Mouse (Mus musculus) kidney, embryonic 16.5 days (tissue): ENCODE results near the gene Zfp446. TPM values are rescaled to one million over a fixed set of nuclear protein-coding genes. Genes with fewer than 3 reads are reported as not detected.

Experiments
- ATAC-seq: fragments of 200-750 bp; cut with Nextera tagmentation; 2 replicates; pipeline ENCODE4 v1.8.0; 2017; ENCODE audit warnings: moderate TSS enrichment; ENCODE audit not compliant: low FRiP score, low TSS enrichment
- H3K27ac ChIP-seq: fragments of 300-500 bp; sonication (generic); 2 replicates; pipeline ENCODE4 v1.5.1; 2014; ENCODE audit warnings: low read length
- H3K27me3 ChIP-seq: fragments of 300-500 bp; sonication (generic); 2 replicates; pipeline ENCODE4 v1.6.1; 2014; ENCODE audit warnings: low read length, control low read depth, mixed read lengths; ENCODE audit not compliant: insufficient read depth
- H3K36me3 ChIP-seq: fragments of 300-500 bp; sonication (generic); 2 replicates; pipeline ENCODE4 v1.6.1; 2014; ENCODE audit warnings: low read length, control low read depth, mixed read lengths; ENCODE audit not compliant: insufficient read depth
- H3K4me1 ChIP-seq: fragments of 300-500 bp; sonication (generic); 2 replicates; pipeline ENCODE4 v1.6.1; 2014; ENCODE audit warnings: low read length, control low read depth, mixed read lengths; ENCODE audit not compliant: insufficient read depth
- H3K4me2 ChIP-seq: fragments of 300-500 bp; sonication (generic); replicated peaks from 2 replicates; pipeline ENCODE4 v1.6.1; 2014; ENCODE audit warnings: low read depth, low read length
- H3K4me3 ChIP-seq: fragments of 300-500 bp; sonication (generic); 2 replicates; pipeline ENCODE4 v1.5.1; 2014; ENCODE audit warnings: mild to moderate bottlenecking, low read length
- H3K9ac ChIP-seq: fragments of 300-500 bp; sonication (generic); replicated peaks from 2 replicates; pipeline ENCODE4 v1.6.1; 2014; ENCODE audit warnings: low read length
- H3K9me3 ChIP-seq: fragments of 300-500 bp; sonication (generic); 2 replicates; pipeline ENCODE4 v1.6.1; 2016; ENCODE audit warnings: low read length, control low read depth
- WGBS: fragments of 180-500 bp; shearing (Covaris S2); extraction: QIAGEN DNeasy Blood & Tissue Kit; methylation state at CpG from one replicate; pipeline ENCODE4 v1.1.7; 2014; 5-methylcytosine and 5-hydroxymethylcytosine counted together
- polyA plus RNA-seq: library from polyadenylated mRNA; unstranded; fragments of >200 nt; fragmentation: Nextera tagmentation; extraction: Ambion mirVana; gene quantifications from 2 replicates; pipeline ENCODE4 v1.2.1, GENCODE M21; 2015

Zfp446 gene
- polyA plus RNA-seq, 1 experiment from 2014 or later, result 12.4 TPM

DNA sequence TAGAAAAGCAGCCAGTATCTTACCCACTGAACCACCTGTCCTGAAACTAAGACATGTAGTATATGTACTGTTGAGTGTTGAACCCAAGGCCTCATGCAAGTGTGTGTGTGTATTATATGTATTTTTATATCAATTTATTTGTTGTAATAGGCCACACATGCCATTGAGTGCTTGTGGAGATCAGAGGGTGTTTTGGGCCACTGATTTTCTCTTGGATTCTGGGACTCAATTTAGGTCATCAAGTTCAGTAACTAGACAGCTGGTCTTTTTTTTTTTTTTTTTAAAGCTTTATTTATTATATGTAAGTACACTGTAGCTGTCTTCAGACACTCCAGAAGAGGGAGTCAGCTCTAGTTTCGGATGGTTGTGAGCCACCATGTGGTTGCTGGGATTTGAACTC is 37.6 kb downstream of the Zfp446 start:
- Histone ChIP-seq H3K36me3 (no peaks in the 10 kb centered on the region), H3K9ac (no peak overlapping the region), H3K4me3 (no peak overlapping the region), H3K4me1 (peaks cover 5% of the 10 kb centered on the region; the same call in 1 of the 2 replicates), H3K27me3 (no peaks in the 10 kb centered on the region), H3K4me2 (no peak overlapping the region), H3K9me3 (no peaks in the 10 kb centered on the region), H3K27ac (no peak overlapping the region)
- ATAC-seq, result no peak
- WGBS, result 90% methylated on average over 1 of the region's 1 CpGs

DNA sequence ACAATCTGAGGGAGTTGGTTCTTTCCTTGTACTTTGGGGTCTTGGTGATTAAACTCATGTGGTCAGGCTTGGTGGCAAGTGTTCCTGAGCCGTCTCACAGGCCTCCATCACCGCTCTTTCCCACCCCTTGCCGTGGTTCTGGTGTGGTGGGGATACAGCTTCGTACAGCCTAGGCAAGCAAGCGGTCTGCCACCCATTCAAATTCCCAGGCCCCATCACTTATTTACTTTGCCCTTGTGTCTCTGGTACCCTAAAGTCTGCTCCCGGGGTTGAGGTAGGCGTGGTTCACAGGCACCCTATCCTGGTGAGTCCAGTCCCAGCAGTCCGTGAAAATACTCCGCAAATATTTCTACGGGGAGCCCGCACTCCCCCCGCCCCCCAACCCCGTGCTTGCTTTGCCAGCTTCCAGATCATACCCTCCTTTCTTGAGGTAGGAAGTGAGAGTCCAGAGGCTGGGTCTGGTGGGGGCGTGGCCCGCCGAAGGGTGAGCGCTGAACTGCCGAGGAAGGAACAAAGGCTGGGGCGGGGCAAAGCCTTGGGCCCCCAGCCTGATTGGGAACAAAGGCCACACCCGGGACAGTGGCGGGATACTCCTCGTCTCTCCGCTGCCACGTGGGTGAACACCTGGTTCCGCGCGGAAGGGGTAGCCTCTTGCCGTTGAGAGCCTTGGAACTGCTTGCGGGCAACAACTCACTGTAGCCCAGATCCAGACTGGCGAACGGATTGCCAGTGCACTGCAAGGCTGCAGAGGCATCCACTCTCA is 45.3 kb downstream of the Zfp446 start:
- Histone ChIP-seq H3K4me3 (peak overlapping the region; percentile 95), H3K36me3 (peaks cover 25% of the 10 kb centered on the region), H3K9me3 (no peaks in the 10 kb centered on the region), H3K27me3 (no peaks in the 10 kb centered on the region), H3K4me1 (peaks cover 15% of the 10 kb centered on the region), H3K4me2 (peak overlapping the region; percentile 98), H3K27ac (peak overlapping the region; percentile 100), H3K9ac (peak overlapping the region; percentile 98)
- peak; percentile 79 for ATAC-seq
- WGBS, result 3% methylated on average over 31 of the region's 31 CpGs

DNA sequence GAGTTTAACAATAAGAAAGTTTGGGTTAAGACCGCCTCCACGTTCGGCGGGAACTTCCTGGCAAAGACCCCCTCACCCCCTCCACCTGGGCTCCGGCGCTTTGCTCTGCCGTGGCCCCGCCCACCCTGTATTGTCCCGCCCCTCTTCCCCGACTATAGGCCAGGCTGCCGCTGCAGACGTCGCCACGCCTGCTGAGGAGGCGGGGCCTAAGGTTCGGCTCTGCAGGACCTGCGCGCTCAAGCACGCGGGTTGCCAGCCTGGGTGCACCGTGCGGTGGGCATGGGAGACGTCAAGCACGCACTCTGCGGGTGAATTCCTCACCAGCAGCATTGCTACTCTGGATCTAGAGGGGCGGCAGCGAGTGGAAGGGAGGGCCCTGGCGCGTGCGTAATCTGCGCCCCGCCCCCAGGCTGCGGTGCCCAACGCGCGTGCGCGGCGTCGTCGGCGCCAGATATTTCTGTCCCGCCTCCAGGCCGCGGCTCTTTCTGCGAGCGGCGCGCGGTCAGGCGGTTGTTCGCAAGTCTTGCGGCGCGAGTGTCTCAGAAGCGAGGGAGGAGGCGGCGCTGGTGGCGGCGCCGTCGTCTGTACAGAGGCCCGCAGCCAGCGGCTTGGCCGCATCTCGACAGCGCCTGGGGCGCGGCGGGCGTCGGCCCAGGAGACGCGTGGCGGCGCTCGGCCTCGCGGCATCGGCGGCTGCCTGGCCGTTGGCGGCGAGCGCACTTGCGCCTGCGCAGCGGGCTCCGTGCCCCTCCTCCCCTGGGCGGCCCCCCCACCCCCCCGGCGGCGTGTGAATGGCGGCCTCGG is 46.5 kb downstream of the Zfp446 start:
- H3K27me3 ChIP-seq, result no peaks in the 10 kb centered on the region
- ATAC-seq, result peak; percentile 87
- H3K4me3 ChIP-seq, result peak overlapping the region; percentile 95
- WGBS, result under 1% methylated on average over 56 of the region's 95 CpGs
- H3K9me3 ChIP-seq, result no peaks in the 10 kb centered on the region
- peaks cover 37% of the 10 kb centered on the region for H3K36me3 ChIP-seq
- peak overlapping the region; percentile 98 for H3K9ac ChIP-seq
- peak overlapping the region; percentile 98 for H3K4me2 ChIP-seq
- H3K4me1 ChIP-seq, result peaks cover 15% of the 10 kb centered on the region
- peak overlapping the region; percentile 100 for H3K27ac ChIP-seq

- peak overlapping the region; percentile 98 for H3K4me2 ChIP-seq
- peaks cover 15% of the 10 kb centered on the region for H3K4me1 ChIP-seq
- H3K27ac ChIP-seq, result peak overlapping the region; percentile 100
- H3K36me3 ChIP-seq, result peaks cover 44% of the 10 kb centered on the region
- no peaks in the 10 kb centered on the region for H3K9me3 ChIP-seq
- H3K9ac ChIP-seq, result peak overlapping the region; percentile 98
- no peaks in the 10 kb centered on the region for H3K27me3 ChIP-seq
- WGBS, result 0% methylated on average over 37 of the region's 44 CpGs
- peak; percentile 62 for ATAC-seq
- peak overlapping the region; percentile 95 for H3K4me3 ChIP-seq
These were observed 47.2 kb downstream of the Zfp446 start for GRCm38 (mm10) chr7:13024805-13025204.

DNA sequence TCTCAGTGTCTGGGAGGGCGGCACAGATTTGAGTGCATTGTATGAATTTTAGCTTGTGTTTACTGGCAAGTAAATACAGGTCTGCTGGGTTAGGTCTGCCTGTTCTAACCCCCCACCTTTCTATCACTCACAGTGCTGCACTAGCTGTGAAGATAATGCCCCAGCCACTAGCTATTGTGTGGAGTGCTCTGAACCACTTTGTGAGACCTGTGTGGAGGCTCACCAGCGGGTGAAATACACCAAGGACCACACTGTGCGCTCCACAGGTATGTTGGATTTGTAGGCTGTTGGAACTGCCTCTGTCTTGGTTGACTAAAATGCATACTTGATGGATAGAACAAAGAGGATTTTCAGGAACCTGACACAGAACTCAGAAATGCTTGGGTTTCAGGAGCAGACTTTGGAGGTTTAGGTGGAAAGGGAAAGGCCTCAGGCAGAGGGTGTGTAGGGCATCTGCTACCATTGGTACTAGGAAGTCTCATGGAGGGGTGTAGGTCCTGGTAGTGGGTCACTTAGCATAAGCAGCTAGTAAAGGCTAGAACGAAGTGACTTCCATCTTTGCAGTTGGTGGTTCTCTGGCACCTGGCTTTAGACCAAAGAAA is 48.0 kb downstream of the Zfp446 start:
- no peaks in the 10 kb centered on the region for H3K27me3 ChIP-seq
- peak overlapping the region; percentile 95 for H3K4me3 ChIP-seq
- no peaks in the 10 kb centered on the region for H3K9me3 ChIP-seq
- WGBS, result 29% methylated on average over 4 of the region's 4 CpGs
- peak overlapping the region; percentile 100; the same call in 1 of the 2 replicates for H3K27ac ChIP-seq
- H3K4me1 ChIP-seq, result peaks cover 15% of the 10 kb centered on the region
- peak overlapping the region; percentile 98 for H3K4me2 ChIP-seq
- H3K36me3 ChIP-seq, result peaks cover 52% of the 10 kb centered on the region
- peak overlapping the region; percentile 98 for H3K9ac ChIP-seq
- ATAC-seq, result no peak

DNA sequence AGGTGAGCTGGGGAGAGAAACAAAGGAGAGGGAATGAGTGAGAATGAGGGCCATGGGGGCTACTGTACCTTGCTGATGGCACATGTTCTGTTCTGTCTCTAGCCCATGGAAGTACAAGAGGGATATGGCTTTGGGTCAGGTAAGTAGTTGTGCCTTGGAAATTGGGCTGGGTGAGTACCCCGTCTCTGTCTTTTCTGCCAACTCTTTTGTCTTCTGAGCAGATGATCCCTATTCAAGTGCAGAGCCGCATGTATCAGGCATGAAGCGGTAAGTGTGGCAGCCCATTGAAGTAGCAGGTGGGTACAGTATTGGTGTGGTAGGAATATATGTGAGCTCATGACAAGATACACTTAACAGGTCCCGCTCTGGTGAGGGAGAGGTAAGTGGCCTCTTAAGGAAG is 51.3 kb downstream of the Zfp446 start:
- H3K9me3 ChIP-seq, result no peaks in the 10 kb centered on the region
- H3K4me3 ChIP-seq, result no peak overlapping the region
- H3K27me3 ChIP-seq, result no peaks in the 10 kb centered on the region
- no peak for ATAC-seq
- H3K4me1 ChIP-seq, result peaks cover 25% of the 10 kb centered on the region
- H3K27ac ChIP-seq, result no peak overlapping the region
- no peak overlapping the region for H3K9ac ChIP-seq
- H3K36me3 ChIP-seq, result peaks cover 73% of the 10 kb centered on the region
- no peak overlapping the region for H3K4me2 ChIP-seq
- WGBS, result 97% methylated on average over 4 of the region's 4 CpGs

GRCm38 (mm10) chr7:13031069-13031468 is 53.4 kb downstream of the Zfp446 start:
- peaks cover 78% of the 10 kb centered on the region for H3K36me3 ChIP-seq
- ATAC-seq, result no peak
- peaks cover 29% of the 10 kb centered on the region for H3K4me1 ChIP-seq
- 72% methylated on average over 5 of the region's 5 CpGs for WGBS
- H3K9ac ChIP-seq, result no peak overlapping the region
- H3K9me3 ChIP-seq, result no peaks in the 10 kb centered on the region
- H3K27ac ChIP-seq, result no peak overlapping the region
- no peaks in the 10 kb centered on the region for H3K27me3 ChIP-seq
- no peak overlapping the region for H3K4me2 ChIP-seq
- no peak overlapping the region for H3K4me3 ChIP-seq

DNA sequence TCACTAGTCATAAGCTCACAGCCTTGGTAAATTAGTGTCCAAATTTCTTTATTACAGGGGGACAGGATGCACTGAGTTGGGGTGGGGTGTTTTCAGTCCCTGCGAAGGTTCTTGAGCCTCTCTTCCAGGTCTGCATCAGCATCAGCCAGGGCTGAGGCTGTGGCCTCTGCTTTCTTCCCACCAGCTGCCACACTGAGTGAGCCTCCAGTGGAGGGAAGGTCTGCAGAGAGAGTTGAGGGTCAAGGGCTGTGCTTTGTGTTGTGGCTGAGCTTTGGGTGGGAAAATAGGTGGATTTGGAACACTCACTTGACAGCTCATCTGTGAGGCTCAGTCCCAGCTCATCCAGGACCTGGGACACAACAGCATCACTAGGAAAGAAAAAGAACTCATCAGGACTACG is 54.3 kb downstream of the Zfp446 start:
- H3K27ac ChIP-seq, result no peak overlapping the region
- H3K4me3 ChIP-seq, result no peak overlapping the region
- peaks cover 70% of the 10 kb centered on the region for H3K36me3 ChIP-seq
- no peak overlapping the region for H3K4me2 ChIP-seq
- no peak for ATAC-seq
- 80% methylated on average over 2 of the region's 2 CpGs for WGBS
- H3K4me1 ChIP-seq, result peaks cover 31% of the 10 kb centered on the region
- H3K9ac ChIP-seq, result no peak overlapping the region
- no peaks in the 10 kb centered on the region for H3K9me3 ChIP-seq
- H3K27me3 ChIP-seq, result no peaks in the 10 kb centered on the region

DNA sequence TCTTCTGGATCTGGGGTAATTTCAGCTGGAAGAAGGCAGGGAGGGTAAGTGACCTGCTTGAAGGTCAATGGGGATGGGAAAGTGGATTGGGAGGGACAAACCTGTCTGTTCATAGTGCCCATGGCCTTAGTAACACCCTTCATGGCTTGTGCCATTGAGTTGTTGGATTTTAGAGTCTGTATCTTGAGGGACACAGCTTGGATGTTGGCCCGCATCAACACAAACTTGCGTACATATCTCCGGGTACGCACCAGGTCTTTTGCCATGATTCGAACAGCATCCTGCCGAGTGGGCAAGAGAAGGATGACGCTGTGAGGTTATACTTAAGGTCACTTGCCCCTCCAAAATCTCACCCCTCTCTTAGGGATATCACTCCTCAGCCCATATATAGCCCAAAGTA is 54.9 kb downstream of the Zfp446 start:
- 87% methylated on average over 7 of the region's 7 CpGs for whole genome bisulfite sequencing
- H3K36me3 ChIP-seq, result peaks cover 64% of the 10 kb centered on the region
- H3K4me2 ChIP-seq, result no peak overlapping the region
- no peak overlapping the region for H3K9ac ChIP-seq
- no peaks in the 10 kb centered on the region for H3K27me3 ChIP-seq
- no peaks in the 10 kb centered on the region for H3K9me3 ChIP-seq
- H3K4me1 ChIP-seq, result peaks cover 31% of the 10 kb centered on the region
- H3K27ac ChIP-seq, result no peak overlapping the region
- H3K4me3 ChIP-seq, result no peak overlapping the region
- no peak for ATAC-seq
